Mouse (Mus musculus) adrenal gland, adult 8-10 months (tissue): Measurements from ENCODE around the gene Scn4b. TPM values are rescaled to one million over a fixed set of nuclear protein-coding genes. Genes with fewer than 3 reads are reported as not detected.

Experiments
- DNase-seq: peaks from one replicate; pipeline ENCODE4 v3.0.0; 2022
- total RNA-seq, 4 experiments: library from RNA; stranded (reverse); gene quantifications; 2 replicates each; pipeline ENCODE4 v1.2.4; 2022

The Scn4b gene
- total RNA-seq, 4 experiments from 2014 or later: 1.2 to 1.7 (median 1.5) TPM

GRCm38 (mm10) chr9:45126941-45127340 is 11.3 kb upstream of the Scn4b start:
- DNase-seq: no peak

GRCm38 (mm10) chr9:45130119-45130518 is 8.1 kb upstream of the Scn4b start:
- no peak for DNase-seq

GRCm38 (mm10) chr9:45133484-45134310 is 4.5 kb upstream of the Scn4b start:
- no peak for DNase-seq

- DNase-seq: no peak
Observed at GRCm38 (mm10) chr9:45136442-45137169, 1.6 kb upstream of the Scn4b start.

- DNase-seq: no peak
Observed at GRCm38 (mm10) chr9:45139082-45139481, 887 bp downstream of the Scn4b start.

GRCm38 (mm10) chr9:45140945-45141344 is 2.8 kb downstream of the Scn4b start:
- DNase-seq: no peak

GRCm38 (mm10) chr9:45142686-45143085 is 4.5 kb downstream of the Scn4b start:
- DNase-seq: no peak

GRCm38 (mm10) chr9:45145533-45146266 is 7.5 kb downstream of the Scn4b start:
- no peak for DNase-seq

GRCm38 (mm10) chr9:45146267-45146597 is 8.0 kb downstream of the Scn4b start:
- peak; percentile 23 for DNase-seq

- no peak for DNase-seq
Observed at GRCm38 (mm10) chr9:45150933-45151332, 12.7 kb downstream of the Scn4b start.

GRCm38 (mm10) chr9:45153361-45153760 is 15.2 kb downstream of the Scn4b start:
- DNase-seq: no peak

GRCm38 (mm10) chr9:45167903-45168302 is 29.7 kb downstream of the Scn4b start:
- no peak for DNase-seq

GRCm38 (mm10) chr9:45170150-45170549 is 32.0 kb downstream of the Scn4b start:
- DNase-seq: no peak

- no peak for DNase-seq
Observed at GRCm38 (mm10) chr9:45171073-45171610, 32.9 kb downstream of the Scn4b start.

- no peak for DNase-seq
Observed at GRCm38 (mm10) chr9:45173475-45173874, 35.3 kb downstream of the Scn4b start.

- DNase-seq: no peak
Observed at GRCm38 (mm10) chr9:45179282-45179681, 41.1 kb downstream of the Scn4b start.

- DNase-seq: no peak
Observed at GRCm38 (mm10) chr9:45181770-45182169, 43.6 kb downstream of the Scn4b start, which contains the start of gene BC049352. Gene BC049352 (plus strand): TSS chr9:45182007.

GRCm38 (mm10) chr9:45182521-45182920 is 44.3 kb downstream of the Scn4b start:
- DNase-seq: no peak

- DNase-seq: no peak
Observed at GRCm38 (mm10) chr9:45183266-45183665, 45.1 kb downstream of the Scn4b start.

GRCm38 (mm10) chr9:45185250-45185649 is 47.1 kb downstream of the Scn4b start:
- DNase-seq: no peak

GRCm38 (mm10) chr9:45188570-45189563 is 50.7 kb downstream of the Scn4b start:
- DNase-seq: no peak
